Mouse (Mus musculus) cortical plate, adult 2 months (tissue): Measurements from ENCODE around the gene Prrt1. TPM values are rescaled to one million over a fixed set of nuclear protein-coding genes. Genes with fewer than 3 reads are reported as not detected.

ENCODE experiments used
- H3K27ac ChIP-seq: fragments of 200-500 bp; 2 replicates; pipeline ENCODE4 v1.5.1; 2012; ENCODE audit warnings: low read length, control low read depth, inconsistent platforms; ENCODE audit not compliant: insufficient read depth
- H3K4me1 ChIP-seq: fragments of 200-500 bp; 2 replicates; pipeline ENCODE4 v1.6.1; 2011; ENCODE audit warnings: low read length; ENCODE audit not compliant: control insufficient read depth, insufficient read depth
- H3K4me3 ChIP-seq: fragments of 200-500 bp; 2 replicates; pipeline ENCODE4 v1.5.1; 2011; ENCODE audit warnings: mild to moderate bottlenecking, low read length, control low read depth; ENCODE audit not compliant: insufficient read depth
- CTCF ChIP-seq: fragments of 200-500 bp; IDR thresholded peaks from 2 replicates; pipeline ENCODE4 v1.5.1; 2011; ENCODE audit warnings: mild to moderate bottlenecking, control low read depth, low read length; ENCODE audit not compliant: insufficient read depth; ENCODE audit errors: extremely low read depth
- POLR2A ChIP-seq: fragments of 200-500 bp; IDR thresholded peaks from 2 replicates; pipeline ENCODE4 v1.6.1; 2011; ENCODE audit warnings: mild to moderate bottlenecking, low read length, control low read depth; ENCODE audit not compliant: insufficient read depth; ENCODE audit errors: extremely low read depth
- polyA plus RNA-seq: library from polyadenylated mRNA; depleted of rRNA; stranded (reverse); fragments of >200 nt; gene quantifications from 2 replicates; pipeline ENCODE4 v1.2.3, GENCODE M21; 2012

Prrt1 gene
- polyA plus RNA-seq, 1 experiment, result 160 TPM

DNA sequence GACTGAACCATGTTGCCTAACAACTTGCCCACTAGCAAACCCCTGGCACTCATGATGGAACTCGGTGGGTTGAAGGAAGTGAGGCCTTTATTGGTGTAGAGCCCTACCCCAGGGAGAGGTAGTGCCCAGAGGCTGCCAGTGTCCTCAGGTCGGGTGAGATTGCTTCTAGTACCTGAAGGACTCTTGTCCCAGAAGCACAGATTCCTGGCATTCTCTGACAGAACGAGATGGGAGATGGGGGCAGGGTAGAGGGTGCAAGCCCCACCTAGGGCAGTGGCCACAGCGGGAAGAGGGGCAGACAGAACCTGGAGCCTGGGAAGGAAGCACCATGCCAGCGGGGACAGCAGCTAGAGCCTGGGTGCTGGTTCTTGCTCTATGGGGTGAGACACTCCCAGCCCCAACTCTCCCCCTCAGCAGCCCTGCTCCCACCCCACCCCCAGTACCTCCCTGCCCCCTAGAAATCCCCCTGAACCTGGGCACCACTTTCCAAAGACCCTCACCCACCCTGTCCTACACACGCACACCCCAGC lies 31.7 kb upstream of the Prrt1 start, which contains the start of gene Ager:
Ager (plus strand) TSS at position 297 of the 530 bp plus-strand sequence.
- no peak within 1 kb of the TSS for H3K4me3 ChIP-seq
- H3K4me1 ChIP-seq, result no peaks in the 10 kb centered on the region
- no peak within 1 kb of the TSS for H3K27ac ChIP-seq
- TF ChIP-seq POLR2A, result peak; percentile 31; the same call in 1 of the 2 replicates
- TF ChIP-seq CTCF, result no peak

DNA sequence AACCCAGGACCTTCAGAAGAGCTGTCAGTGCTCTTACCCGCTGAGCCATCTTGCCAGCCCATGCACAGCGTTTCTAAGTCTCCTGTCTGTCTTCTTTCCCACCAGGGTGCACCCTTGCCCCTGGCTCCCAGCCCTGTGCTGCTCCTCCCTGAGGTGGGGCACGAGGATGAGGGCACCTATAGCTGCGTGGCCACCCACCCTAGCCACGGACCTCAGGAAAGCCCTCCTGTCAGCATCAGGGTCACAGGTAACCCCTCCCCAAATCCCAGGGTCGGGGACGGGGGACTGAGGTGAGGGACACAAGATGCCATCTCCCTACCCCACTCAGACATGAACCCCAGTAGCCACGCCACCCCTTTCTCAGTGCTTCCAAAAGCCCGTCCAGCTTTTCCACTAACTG lies 29.4 kb upstream of the Prrt1 start:
- TF ChIP-seq POLR2A (no peak), CTCF (no peak)
- H3K4me1 ChIP-seq, result peaks cover 3% of the 10 kb centered on the region
- no peak overlapping the region for H3K27ac ChIP-seq
- no peak overlapping the region for H3K4me3 ChIP-seq

DNA sequence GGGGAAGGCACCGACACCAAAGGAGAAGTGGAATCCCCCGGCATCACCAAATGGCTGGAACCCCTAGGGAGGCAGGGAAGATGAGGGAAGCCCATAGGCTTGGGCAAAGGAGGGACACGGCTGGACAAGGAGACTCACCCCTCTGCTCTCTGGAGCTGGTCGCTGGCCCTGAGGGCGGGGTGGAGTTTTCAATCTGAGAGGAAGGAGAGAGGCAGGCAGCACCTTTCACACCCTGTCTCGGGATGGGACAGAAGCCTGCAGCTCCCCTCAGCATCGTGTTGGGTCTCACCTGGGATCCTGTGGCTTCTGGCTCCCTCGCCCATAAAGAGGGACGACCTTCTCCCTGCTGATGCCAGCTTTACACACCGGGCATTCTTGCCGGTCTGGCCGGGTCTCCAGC lies 27.5 kb upstream of the Prrt1 start:
- TF ChIP-seq CTCF, result no peak
- no peak for TF ChIP-seq POLR2A
- peaks cover 5% of the 10 kb centered on the region for H3K4me1 ChIP-seq
- H3K4me3 ChIP-seq, result no peak overlapping the region

DNA sequence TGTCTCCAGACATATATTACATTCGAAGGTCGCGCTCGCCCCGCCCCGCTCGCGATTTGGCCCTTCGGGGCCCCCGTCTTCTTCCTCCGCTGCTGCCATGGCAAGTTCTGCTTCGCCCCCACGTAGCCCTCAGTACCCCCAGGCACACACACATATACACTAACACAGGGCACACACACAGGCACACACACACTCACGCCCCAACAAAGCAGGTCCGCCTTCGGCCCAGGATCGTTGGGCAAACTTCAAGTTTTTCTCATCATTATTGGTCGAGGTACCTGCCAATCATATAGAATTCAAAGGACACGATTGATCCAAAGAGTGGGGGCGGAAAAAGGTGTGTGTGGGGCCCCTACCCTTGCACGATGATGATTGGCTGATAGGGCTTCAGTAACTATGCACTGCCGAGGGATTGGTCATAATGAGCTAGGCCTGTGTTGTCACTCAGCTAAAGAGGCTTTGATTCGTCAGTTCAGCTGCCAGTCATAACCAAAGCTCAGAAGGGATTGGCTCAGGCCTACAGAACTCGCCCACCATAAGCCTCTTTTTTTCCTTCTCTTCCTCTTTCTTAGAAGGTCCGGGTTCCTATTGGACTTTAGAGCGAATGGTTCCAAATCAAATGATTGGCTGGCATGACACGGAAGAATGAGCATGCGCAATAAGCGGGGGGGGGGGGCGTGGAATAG lies 25.8 kb upstream of the Prrt1 start, which contains the start of gene Rnf5:
Rnf5 (minus strand) TSS at position 316 of the 686 bp plus-strand sequence.
- Histone ChIP-seq H3K27ac (peak within 1 kb of the TSS; percentile 90), H3K4me1 (peaks cover 8% of the 10 kb centered on the region), H3K4me3 (peak within 1 kb of the TSS; percentile 69)
- TF ChIP-seq CTCF (no peak), POLR2A (peak; percentile 62; the same call in 1 of the 2 replicates)

More for the DNA sequence above, 27.5 kb upstream of the Prrt1 start:
- no peak overlapping the region for H3K27ac ChIP-seq

DNA sequence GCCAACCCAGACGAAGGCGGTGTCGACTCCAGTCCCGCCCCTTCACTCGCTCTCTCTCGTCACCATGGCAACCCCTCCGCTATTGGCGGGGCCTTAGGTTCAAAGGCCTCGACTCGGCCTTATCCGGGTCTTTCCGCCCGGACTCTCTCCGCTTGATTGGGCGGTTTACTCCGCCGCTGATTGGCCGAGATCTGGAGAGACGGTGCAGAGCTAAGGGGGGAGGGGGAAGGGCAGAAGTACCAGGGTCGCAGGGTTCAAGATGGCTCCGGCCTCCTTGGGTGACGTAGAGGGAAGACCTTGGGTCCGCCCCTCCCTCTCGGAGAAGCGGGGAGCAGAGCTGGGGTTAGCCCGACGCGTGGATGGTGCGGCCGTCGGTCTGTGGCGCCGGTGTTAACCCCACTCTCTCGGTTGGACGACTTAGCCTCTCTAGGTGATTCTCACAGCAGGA lies 25.2 kb upstream of the Prrt1 start, which contains the start of gene Agpat1:
Agpat1 (plus strand) TSS at position 202 of the 448 bp plus-strand sequence.
- Histone ChIP-seq H3K27ac (peak within 1 kb of the TSS; percentile 90), H3K4me3 (peak within 1 kb of the TSS; percentile 69), H3K4me1 (peaks cover 9% of the 10 kb centered on the region)
- peak; percentile 66; the same call in 1 of the 2 replicates for TF ChIP-seq POLR2A
- no peak for TF ChIP-seq CTCF

DNA sequence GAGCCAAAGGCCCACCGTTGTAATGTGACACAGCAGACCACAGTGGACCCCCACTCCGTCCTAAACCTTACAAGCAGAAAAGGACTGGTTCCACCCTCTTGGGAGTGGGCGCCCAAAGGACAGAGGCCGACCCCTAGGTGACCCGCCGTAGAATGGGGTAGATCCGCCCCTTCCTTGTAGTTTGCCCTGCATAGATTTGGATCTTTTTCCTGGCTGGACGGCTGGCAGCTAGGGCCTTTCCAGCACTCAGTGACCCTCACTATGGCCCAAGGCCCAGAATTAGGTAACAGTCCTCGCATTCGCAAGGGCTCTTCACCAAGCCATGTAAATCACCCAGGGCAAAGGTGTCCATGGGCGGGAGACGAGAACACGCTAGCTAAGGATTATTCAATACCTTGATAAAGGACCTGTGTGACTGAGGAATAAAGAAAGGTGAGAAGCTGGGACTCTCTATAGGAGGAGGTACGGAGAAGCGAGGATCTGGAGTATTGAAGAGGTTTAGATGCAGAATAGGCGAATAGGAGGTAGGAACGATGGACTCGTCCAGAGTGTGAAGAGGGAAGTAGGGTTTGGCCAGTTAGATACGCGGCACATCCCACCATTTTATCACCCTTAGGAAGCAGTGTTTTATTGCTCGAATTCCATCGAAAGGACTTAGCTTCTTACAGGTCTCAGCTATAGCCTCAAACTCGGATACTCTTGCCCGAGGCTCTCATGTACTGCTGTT lies 24.7 kb upstream of the Prrt1 start:
- Histone ChIP-seq H3K4me3 (peak overlapping the region; percentile 61), H3K27ac (peak overlapping the region; percentile 90), H3K4me1 (peaks cover 9% of the 10 kb centered on the region)
- TF ChIP-seq POLR2A (no peak), CTCF (no peak)

DNA sequence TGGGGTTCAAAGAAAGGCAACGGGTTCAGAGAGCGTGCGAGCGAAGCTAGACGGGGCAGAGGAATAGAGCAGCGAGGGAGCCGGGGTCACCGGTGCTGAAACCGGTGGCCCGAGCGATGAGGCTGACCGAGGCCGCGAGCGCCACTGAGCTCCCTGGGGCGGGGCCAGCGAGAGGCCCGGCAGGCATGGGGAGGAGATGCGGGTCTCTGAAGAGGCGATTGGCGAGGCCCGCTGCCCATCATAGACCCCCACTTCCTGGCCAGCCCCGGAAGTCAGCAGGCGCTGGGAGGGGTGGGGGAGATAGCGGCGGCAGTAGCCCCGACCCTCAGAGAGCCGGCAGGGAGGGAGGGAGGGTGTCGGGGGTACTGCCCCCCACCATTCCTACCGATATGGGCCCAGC lies 23.7 kb upstream of the Prrt1 start:
- peaks cover 9% of the 10 kb centered on the region for H3K4me1 ChIP-seq
- peak overlapping the region; percentile 90 for H3K27ac ChIP-seq
- peak overlapping the region; percentile 61 for H3K4me3 ChIP-seq
- TF ChIP-seq POLR2A, result peak; percentile 77
- TF ChIP-seq CTCF, result no peak

DNA sequence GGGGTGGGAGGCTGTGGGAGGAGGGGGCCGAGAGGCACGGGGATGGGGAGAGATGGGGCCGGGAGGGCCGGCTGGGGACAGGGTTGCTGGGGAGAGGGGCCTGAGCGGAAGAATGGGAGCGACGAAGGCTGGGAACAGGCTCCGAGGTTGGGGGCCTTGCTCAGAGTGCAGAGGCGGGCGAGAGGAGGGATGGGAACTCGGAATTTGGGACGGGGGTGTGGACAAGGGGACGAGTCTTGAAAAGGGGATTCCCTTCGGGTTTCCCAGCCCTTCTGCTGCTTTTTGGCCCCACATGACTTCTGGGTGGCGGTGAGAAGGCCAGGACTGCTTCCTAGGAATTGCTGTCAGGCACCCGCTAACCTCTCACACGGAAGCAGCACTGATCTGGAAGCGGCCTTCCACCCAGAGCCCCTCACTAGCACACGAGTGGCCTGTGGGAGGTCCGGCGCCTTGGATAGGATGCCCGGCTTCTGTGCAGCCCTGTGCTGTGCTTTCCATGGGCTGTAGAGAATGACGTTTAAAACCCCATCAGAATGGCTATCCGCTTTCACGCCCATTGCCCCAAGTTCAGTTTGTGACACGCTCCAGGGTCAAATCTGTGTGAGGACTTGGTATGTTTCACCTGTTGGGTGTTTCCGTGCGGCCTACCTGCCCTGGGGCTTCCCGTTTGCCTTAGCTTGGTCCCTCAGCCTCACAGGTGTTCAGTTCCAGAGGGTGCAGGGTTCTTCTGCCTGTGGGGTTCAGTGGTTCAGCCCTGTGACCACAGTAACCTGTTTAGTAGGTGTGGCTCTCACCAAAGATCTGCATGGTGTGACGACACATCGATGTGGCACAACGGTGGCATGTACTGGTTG lies 22.9 kb upstream of the Prrt1 start:
- no peak for TF ChIP-seq POLR2A
- no peak for TF ChIP-seq CTCF
- H3K4me1 ChIP-seq, result peaks cover 9% of the 10 kb centered on the region
- no peak overlapping the region for H3K27ac ChIP-seq
- peak overlapping the region; percentile 61 for H3K4me3 ChIP-seq

DNA sequence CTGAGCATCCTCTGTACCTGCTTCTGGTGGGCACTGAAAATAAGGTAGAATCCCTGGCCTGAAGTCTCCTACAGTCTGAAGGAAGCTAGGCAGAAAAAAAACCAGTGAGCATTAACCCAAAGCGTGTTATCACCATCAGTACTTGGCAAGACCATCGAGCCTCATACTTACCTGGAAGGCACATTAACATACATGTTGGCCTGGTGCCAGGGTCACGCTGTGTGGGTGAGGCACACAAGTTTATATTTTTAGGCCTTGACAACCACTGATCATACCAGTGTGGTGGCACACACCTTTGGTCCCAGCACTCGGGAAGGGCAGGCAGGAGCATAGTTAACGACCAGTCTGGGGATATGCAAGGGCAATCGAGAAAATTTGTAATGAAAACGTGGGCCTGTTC lies 21.3 kb upstream of the Prrt1 start:
- no peak overlapping the region for H3K4me3 ChIP-seq
- H3K27ac ChIP-seq, result no peak overlapping the region
- TF ChIP-seq POLR2A, result no peak
- no peak for TF ChIP-seq CTCF
- peaks cover 9% of the 10 kb centered on the region for H3K4me1 ChIP-seq
